Mouse (Mus musculus) large intestine, adult 2 months (tissue): ENCODE measurements at regions not wholly inside any gene's neighbourhood (a gene's known extent, or its start where the extent isn't known, plus 50 kb on each side); places are given as distances from the start of the nearest gene placed in this dataset.
A peak's percentile ranks its signal among the peaks of the same experiment; 100 is the strongest.
"Not testable (repeated sequence)": the region's sequence is repeated elsewhere in the genome, so short reads cannot be mapped to it uniquely, and the experiment has no call there.

Experiments used
- DNase-seq: peaks from one replicate; pipeline ENCODE4 v3.0.0-alpha.2; 2012; ENCODE audit warnings: low read depth, low spot score
- WGBS: fragments of 180-500 bp; shearing (Covaris S2); methylation state at CpG from one replicate; pipeline ENCODE4 v1.1.7; 2018; 5-methylcytosine and 5-hydroxymethylcytosine counted together

DNA sequence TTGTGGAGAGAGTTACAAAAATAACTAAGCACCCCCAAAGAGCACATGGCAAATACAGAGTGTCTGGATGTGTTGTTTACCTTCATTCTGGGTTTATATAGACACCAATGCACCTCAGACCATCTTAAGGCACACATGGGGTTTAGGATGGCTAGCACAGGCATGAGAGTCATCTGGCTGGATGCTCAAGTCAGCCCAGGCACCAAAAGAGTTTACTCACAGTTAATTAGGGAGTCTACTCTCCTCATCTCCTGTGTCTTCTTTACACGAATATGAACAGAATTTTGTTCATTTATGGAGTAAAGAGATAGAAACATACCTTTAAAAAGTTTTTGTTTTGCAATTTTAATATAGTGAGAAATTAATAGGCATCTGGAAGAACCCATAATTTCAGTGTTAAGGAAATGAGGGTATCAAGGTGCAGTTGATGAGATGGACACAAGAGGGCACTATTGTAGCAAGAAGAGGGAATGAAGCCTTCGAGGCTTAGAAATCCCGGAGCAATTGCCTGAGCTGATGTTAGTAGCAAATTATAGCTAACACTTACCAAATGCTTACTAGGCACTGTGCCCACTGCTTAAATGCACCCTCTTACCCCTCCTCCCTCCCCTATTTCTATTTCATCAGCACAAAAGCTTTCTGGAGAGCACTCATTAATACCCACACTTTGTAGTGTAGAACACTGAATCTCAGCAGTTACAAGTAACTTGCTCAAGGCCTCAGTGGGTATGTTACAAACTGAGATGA is 174.6 kb downstream of the Eepd1 start:
- 5% methylated on average over 3 of the region's 3 CpGs for WGBS
- peak; percentile 13 for DNase-seq

DNA sequence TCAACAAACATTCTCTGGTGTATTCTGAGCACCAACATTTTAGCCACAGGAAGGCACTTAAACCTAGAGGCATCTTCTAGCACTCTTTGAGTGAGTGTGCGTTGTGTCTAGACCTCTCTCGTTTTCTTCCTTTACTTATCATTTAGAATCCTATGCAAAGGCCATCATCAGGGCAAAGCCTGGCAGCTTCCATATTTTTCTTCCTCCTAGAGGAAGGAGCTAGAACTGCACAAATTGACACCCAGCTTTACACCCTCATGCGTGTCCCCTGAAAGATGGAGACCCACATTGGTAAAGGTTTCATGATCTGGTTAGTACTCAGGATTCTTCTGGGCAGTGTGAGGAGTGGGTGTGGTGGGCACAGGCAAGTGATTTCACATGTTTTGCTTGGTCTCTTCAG is 175.2 kb downstream of the Eepd1 start:
- WGBS = 85% methylated on average over 3 of the region's 3 CpGs

DNA sequence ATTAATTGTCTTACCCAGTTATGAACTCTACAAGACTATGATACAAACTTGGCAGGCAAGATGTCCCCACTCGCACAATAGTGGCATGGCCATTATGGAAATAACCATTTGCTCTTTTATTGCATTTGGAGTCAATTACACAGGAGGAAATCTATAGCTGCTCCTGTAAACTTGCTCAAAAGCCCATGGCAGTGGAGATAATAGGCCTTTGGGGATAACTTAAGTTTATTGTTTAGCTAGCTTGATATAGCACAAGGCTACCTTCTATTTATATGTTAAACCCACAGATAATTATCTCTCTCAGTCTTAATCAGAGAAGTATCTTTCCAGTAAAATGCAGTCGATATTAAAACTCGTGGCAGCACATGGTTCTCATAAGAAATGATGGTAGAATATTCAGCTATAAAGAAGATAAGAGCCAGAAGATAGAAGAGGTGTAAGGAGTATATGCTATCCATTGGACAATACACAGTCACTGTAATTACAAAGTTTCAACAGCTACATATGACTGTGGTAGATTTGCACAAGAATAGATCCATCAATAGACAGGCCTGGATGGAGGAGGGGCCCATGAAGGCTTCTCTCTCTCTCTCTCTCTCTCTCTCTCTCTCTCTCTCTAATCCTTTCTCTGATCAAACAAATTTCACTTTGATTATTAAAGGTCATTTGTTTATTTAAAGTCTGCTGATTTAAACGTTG is 202.4 kb downstream of the Eepd1 start:
- no peak for DNase-seq
- 77% methylated on average over 4 of the region's 4 CpGs for WGBS

More for the DNA sequence above, 175.2 kb downstream of the Eepd1 start:
- DNase-seq = no peak

DNA sequence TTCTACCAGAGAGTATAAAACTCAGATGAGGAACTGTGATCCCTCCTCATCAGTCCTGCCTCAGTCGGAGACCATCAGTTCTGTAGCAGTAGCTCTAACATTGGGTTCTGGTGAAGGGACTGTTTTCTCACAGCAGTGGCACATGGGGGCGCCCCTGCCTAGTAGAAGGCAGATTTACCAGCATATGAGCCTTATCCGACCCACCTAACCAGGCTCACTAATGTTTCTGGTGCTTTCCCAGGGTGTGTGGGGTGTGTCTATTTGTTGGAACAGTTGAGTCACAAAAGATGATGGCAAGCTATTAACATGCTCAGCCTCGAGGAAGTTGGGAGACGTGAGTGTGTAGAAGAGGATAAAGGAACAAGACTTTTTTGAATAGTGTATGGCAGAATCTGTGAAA is 212.3 kb downstream of the Eepd1 start:
- no peak for DNase-seq
- WGBS = 27% methylated on average over 5 of the region's 5 CpGs

DNA sequence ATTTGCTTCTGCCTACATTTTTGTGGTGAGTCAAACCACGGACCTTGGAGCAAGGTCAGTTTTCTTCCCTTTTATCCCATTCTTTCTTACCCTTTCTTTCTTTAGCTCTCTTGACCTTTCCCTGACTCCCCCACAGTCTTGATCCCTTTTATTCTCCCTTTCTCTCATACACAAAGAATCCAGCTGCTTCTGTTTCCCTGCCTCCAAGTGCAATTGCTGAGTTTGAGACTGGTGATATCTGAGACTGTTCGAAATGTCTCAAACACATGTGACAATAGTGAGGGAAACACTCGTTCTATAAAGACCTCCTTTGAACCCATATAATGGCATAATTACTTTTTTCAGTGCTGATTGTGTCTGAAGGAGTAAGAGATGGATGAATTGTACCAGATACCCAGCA is 213.7 kb downstream of the Eepd1 start:
- no peak for DNase-seq
- WGBS = 44% methylated on average over 3 of the region's 3 CpGs

DNA sequence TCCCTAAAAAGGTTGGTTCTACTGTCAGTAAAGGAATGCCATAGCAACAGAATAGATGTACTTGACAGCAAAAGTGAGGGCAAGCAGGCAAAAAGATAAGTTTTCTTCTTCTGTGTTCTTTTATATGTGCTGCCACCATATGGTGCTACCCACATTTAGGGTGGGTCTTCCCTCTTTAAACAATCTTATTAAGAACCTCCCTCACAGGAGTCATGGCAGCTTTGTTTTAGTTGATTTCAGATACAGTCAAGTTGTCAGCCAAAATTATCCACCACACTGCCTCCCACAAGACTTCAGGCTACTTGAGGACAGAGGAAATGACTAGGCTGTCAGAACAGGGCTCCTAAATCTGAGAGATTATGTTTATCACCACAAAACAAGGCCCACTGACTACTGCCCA is 232.3 kb downstream of the Eepd1 start:
- DNase-seq = no peak

DNA sequence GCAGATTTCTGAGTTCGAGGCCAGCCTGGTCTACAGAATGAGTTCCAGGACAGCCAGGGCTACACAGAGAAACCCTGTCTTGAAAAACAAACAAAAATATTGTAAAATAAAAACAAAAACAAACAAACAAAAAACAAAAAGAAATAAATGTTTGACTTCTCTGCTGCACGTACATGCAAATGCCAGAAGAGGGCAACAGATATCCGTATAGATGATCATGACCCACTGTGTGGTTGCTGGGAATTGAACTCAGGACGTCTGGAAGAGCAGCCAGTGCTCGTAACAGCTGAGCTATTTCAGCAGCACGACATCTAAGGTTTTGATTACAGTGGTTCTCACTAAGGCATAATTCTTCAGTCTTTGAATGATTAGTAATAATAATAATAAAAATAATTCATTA is 262.8 kb downstream of the Eepd1 start:
- WGBS = 58% methylated on average over 6 of the region's 6 CpGs
- DNase-seq = no peak

DNA sequence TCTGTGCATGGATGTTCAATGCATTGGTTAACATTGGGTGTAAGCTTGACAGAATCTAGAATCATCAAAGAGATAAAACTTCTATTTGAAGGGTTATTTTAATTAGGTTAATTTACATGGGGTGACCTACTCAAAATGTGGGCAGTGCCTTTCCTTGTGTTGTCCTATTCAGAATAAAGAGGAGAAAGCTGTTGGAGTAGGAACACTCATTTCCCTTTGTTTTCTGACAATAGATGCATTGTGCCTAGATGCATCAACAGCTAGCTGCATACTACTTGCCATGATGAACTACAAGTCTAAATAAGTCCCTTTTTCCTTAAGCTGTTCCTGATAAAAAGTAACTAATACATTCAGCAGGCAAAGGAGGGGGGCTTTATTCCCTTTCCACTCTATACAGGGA is 269.8 kb downstream of the Eepd1 start:
- DNase-seq = no peak

DNA sequence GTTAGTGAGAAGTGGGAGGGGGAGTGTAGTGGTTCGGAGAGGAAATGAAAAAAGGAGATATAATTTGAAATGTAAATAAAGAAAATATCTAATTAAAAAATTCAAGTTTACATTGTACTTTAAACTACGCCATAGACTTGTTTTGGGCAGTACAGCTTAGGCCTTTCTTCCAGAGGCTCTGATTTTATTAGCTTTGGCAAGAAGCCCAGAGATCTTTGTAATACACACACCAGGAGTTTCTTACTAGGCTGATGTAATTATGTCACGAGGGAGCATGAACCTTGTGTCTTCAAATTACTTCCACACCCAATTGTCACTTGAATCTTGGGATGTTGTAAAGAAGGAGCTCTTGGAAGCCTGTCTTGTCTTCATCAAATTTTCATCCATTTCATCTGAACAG is 292.6 kb downstream of the Eepd1 start:
- DNase-seq = peak; percentile 3
- 19% methylated on average over 3 of the region's 3 CpGs for WGBS

DNA sequence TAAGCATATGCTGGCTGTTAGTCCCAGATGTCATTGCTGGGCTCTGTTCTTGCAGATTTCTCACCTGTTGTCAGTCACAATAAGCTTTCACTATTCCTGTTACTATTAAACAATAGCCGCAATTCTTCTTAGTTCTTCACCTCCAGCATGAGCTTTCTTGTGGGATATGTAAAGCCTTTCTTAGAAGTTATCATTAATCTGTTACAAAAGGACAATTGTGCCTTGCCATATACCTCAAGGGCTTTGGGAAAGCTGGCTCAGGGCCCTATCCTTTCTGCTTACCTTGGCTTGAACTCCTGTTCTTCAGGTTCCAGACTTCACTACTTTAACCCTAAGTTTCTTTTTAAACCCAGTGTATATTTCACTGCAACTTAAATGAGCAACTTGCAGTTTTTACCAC is 301.3 kb downstream of the Eepd1 start:
- no peak for DNase-seq
- WGBS = 97% methylated on average over 1 of the region's 1 CpGs

DNA sequence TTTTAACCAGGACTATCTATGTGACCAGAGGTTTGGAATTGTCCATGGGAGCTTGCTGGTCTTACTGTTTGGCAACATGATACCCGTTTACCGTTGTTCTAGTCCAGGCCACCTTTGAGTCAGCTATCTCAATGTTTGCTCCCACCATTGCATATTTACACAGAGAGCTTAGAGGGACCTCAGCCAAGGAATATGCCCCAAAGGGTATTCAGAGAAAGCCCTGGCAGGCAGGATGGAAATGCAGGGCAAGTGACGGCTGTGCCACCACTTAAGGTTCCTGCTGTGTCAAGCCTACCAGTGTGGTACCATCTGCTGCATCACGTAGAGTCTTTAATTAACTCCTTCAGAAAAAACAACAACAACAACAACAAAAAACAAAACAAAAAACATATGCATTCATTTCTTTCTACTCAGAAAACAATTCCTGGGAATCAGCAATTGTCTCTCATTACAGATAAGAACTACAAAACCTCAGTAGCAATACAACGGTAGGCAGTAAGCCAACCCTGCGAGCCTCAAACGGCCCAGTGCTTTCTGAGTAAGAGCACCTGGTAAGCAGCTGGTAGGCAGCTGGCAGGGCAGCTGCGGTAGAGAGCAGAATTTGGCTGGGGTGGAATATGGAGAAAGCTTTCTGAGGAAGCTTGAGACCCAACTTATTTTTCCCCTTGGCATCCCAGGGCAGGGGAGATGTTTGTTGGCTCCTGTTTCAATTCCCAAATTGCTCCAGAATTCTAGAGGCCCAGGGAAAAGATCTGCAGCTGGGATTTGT is 314.0 kb downstream of the Eepd1 start:
- 62% methylated on average over 8 of the region's 8 CpGs for WGBS
- no peak for DNase-seq

DNA sequence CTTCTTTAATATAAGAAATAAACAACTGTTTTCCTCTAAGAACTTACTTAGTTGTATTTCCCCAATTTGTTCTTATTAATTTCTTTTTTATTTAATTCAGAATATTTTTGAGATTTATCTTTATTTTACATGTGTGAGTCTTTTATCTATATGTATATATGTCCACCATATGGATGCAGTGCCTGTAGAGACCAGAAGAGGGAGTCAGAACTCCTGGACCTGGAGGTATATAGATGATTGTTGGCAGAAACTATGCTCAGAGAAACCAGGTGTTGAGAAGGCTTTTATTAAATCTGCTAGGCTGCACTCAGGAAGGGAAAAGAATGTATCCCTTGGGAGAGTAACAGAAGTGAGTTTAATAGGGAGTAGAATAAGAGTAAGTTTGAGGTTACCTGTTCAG is 328.2 kb downstream of the Eepd1 start:
- DNase-seq = no peak

DNA sequence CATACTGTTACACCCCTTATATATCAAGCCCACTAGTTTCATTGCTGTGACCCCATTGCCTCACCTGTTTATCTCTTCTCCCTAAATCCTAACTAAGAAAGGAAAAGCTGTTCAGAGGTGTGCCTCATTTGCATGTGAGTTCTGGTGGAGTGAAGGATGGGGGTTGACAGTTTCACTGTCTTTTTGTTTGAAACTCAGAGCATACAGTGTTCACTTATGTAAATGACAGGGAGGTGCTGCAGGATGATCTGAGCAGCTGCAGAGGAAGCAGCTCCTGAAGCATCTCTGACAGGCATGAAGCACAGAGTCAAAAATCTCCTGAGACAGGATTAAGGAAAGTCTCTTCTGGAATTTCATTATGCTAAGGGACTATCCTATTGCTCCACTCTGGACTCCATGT is 351.9 kb downstream of the Eepd1 start:
- no peak for DNase-seq

DNA sequence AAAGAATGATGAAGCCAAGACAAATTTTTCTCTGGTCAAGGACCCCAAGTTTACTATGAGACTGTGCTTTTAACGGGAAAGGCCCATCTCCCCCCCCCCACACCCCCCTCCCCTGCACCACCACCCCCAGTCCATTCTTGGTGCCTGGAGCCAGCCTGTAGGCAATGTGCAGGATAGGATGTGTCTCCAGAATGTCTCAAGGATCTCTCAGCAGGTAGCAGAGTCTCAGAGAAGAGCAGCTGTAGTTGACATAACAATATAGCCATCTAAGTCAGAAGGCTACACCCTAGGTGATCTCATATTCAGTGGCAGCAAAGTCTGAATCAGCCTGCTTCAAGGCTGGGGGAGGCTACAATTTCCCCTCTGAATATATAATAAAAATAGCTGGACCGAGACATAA is 368.6 kb downstream of the Eepd1 start:
- DNase-seq = not testable (repeated sequence)
- WGBS = 84% methylated on average over 2 of the region's 2 CpGs

DNA sequence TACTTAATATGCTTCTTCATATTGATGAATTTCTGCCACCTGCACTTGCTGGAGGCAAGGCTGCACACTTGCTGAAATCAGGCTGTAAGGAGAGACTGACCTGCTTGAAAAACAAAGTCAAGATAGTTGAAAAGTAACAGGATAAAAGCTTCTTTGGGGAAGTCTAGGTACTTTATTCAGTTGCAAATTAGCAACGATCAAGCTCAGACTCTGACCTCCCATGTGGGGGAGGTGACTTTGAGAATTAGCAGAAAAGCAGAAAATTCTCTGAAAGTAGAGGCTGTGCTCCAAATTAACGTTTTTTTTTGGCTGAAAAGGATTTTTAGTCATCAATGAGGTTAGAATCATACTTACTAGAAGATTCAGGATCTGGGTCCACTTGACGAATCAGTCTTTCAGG is 369.3 kb downstream of the Eepd1 start:
- not testable (repeated sequence) for DNase-seq

DNA sequence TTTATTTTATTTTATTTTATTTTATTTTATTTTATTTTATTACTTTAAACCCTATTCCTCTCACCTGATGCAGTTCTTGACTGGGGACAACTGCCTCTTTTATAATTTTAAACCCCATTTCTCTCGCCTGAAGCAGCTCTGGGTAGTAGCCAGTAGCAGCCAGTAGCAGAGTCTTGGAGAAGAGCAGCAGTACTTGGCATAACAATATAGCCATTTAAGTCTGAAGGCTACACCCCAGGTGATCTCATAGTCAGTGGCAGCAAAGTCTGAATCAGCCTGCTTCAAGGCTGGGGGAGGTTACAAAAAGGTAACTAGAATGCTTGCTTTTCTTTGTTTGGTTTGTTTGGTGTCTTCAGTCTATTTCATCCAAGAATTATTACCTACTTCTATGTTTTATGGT is 373.2 kb downstream of the Eepd1 start:
- 54% methylated on average over 1 of the region's 1 CpGs for WGBS
- DNase-seq = no peak

More for the DNA sequence above, 369.3 kb downstream of the Eepd1 start:
- WGBS = 61% methylated on average over 3 of the region's 3 CpGs

DNA sequence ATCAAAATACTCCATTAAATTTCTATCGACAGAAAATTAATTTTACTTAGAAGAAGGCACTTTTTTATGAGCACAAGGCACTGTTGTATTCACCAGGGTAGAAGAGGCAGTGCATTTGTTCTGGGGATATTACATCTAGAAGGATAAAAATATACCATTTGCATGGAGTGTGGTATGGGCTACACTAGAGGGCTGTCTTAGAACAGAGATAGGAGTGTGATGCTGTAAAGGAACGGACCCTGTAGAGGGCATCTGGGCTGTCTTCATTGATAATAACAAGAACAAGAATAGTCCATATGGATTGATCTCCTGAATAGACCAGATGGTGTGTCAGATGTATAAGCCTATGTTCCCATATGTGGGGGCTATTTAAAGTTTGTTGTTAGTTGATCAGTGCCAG is 388.9 kb downstream of the Eepd1 start:
- no peak for DNase-seq
- WGBS = 58% methylated on average over 2 of the region's 2 CpGs

DNA sequence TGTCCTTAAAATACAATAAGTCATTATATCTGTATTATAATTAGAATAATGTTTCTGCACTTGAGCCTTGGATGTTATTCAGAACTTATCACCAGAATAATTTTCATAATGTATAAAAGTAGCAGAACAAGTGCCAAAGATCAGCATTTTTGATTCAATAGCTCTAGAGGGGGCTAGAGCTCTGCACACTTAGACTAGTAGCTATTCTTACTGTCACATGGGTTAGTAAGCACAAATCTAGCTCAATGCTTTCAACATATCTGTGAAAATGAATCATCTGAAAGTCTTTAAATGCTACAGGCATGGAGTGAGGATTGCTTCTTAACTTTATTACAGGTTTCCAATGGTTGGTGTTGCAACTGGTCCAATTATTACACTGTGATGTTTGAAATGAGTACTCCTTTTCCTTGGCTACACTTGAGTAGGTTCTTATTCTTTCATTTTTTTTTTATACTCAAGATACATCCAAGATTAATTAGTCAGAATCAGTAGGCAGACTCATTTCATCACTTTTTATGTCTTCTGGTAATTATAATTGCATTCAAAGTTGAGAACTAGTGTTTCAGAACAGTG is 415.1 kb downstream of the Eepd1 start:
- no peak for DNase-seq
